Mouse (Mus musculus): Measurements from ENCODE around the gene Fpr2. TPM values are rescaled to one million over a fixed set of nuclear protein-coding genes. Genes with fewer than 3 reads are reported as not detected.

The Fpr2 gene
- total RNA-seq (2023): not detected

DNA sequence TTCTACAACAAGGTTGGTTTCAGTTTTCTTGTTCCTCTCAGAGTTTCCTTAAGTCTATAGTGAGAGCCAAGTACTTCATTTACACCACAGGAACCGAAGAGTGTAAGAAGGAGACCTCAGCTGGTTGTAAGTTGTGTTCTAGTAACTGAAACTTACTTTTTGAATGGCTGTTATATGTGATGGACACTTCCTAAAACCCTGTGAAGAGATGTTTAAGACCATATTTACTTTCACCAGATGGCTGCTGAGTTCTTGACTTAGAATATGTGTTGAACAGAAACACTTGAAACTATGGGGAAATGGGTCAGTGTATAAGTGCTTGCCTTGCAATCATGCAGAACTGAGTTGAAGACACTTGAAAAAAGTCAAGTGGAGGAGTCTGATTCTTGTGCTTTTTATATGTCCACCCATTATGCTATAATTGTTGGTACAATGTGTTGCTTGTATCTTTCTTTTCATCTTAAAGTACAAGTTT, at the start of gene Fpr2, which contains the start of gene Fpr3:
Fpr2 (plus strand) TSS at position 51 of the 475 bp plus-strand sequence.
Fpr3 (plus strand) TSS at position 79 of the 475 bp plus-strand sequence.

DNA sequence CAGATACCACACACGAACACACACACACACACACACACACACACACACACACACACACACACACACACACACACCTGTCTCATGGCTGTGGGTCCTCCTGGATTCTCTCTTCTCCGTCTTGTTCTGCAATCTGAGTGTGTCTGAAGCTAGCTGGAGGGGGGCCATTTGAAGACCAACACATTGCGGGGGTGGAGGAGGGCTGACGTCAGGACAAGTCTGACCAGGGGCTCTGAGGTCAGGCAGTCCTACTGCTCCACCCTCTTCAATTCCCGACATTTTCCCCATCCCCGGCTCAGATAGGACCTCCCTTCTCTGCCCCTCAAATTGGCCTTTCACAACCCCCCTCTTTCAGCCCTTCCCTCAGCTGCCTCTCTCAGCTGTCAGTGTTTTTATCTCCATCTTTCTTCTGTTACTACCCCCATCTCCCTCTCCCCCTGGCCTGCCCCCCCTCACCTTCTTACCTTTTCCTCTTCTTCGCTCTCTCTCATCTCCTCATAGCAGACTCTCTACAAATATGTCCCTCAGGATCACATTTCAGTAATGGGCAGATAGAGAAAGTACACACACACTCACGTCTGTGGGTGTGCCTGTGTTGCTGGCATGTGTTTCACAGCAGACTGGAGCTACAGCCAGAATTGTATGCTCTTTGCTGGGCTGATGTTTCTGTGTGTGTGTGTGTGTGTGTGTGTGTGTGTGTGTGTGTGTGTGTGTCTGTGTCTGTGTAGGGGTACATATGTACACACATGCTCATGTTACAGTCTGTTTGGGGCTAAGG, 32.4 kb upstream of the Fpr2 start, which contains the start of gene Has1:
Has1 (minus strand) TSS at position 142 of the 775 bp plus-strand sequence.

DNA sequence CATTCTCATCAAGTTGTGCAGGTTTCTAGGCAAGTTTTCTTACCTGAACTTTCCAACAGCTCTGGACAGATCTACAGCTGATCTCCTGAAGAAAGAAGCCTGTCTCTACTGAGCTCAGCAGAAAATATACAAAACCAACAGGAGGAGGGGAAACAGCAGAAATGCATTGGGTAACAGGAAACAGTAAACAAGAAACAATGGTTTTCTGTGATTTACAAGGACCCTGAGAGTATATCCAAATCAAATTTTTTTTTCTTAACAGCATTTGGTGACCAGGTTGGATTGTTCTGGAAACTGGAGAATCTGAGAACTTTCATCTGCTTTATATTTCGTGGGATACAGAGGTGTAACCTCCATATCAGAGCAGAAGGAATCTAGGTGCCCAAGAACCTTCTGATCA, 3.8 kb upstream of the Fpr2 start, which contains the start of gene Fpr1:
Fpr1 (minus strand) TSS at position 101 of the 400 bp plus-strand sequence.

Other genes starting within 250 kb of the Fpr2 start
- gene Vmn2r90, start 184.1 kb upstream of the Fpr2 start, total RNA-seq (2023): not detected
- gene Spaca6, start 60.7 kb upstream of the Fpr2 start, total RNA-seq (2023): 1 to 10 TPM; 1.2 to 3.2 TPM
- gene Has1, start 32.6 kb upstream of the Fpr2 start, total RNA-seq (2023): not detected
- gene Fpr1, start 3.9 kb upstream of the Fpr2 start, total RNA-seq (2023): not detected
- gene Fpr3, start within 50 bp of the Fpr2 start, total RNA-seq (2023): not detected
- not detected for gene Fpr-rs4, start 133.9 kb downstream of the Fpr2 start, total RNA-seq (2023)
- not detected for gene Vmn2r124, start 161.6 kb downstream of the Fpr2 start, total RNA-seq (2023)
- not detected for gene Vmn2r91, start 197.2 kb downstream of the Fpr2 start, total RNA-seq (2023)

All from B cell, adult 67 days (primary cell).